In the genomic region with DNA sequence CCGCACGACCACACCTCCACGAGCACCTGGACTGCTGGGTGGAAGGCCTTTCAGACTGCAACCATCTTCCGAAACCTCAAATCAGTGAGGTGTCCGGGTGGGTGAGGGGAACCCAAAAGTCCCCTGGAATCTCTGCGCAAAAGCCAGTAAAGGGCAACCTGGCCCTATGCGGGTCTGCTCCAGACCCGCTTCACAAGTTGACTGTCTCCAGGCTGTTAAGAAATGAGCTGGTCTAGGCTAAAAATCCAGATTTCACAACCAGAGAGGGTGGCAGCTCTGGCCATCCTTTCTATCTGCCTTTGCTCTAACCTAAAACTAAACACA, we compare ENCODE assay signal across 11 mouse cellular contexts. TPM values are rescaled to one million over a fixed set of nuclear protein-coding genes. Genes with fewer than 3 reads are reported as not detected.
A peak's percentile ranks its signal among the peaks of the same experiment; 100 is the strongest.
DNase-seq lines count a peak whose midpoint lies in the region; ATAC-seq lines count a peak whose summit lies in the region.
"Had no signal": no experiment of that assay in that cellular context is flagged by ENCODE, and none has a peak within 500 bp of the region (broad histone marks: within the 10 kb centered on the region; RNA-seq: fewer than 3 reads in every experiment).

No protein-coding gene starts in this region.

- no peak overlapping the region for H3K9ac ChIP-seq in liver, embryonic 11.5 days (ENCODE audit: low read depth, low read length)
- no peak overlapping the region for H3K9ac ChIP-seq in intestine, embryonic 15.5 days
- H3K9ac ChIP-seq in neural tube, embryonic 12.5 days: peak overlapping the region; percentile 34; the same call in 1 of the 2 replicates

- DNase-seq in liver, embryonic 11.5 days (ENCODE audit: low spot score): no peak
- DNase-seq in liver: no peak
- no peak for DNase-seq in forebrain, embryonic 10.5 days (ENCODE audit: extremely low spot score, low spot score)
- no peak for DNase-seq in urinary bladder, postnatal 25 days (ENCODE audit: low spot score)
- no peak for DNase-seq in cerebellum, adult 11-12 months
- no peak for DNase-seq in frontal cortex, postnatal 10 days (ENCODE audit: low spot score in 2 of 2)
- DNase-seq: kidney, postnatal 14 days had no signal

- no peak for ATAC-seq in liver, embryonic 11.5 days (replicated peaks; ENCODE audit: low FRiP score)
- no peak for ATAC-seq in intestine, embryonic 15.5 days
- 0 out of 2 replicates have a peak, but pooled peaks have one; percentile 1 for ATAC-seq in neural tube, embryonic 12.5 days (ENCODE audit: low FRiP score, low read depth)

- H3K4me1 ChIP-seq in liver, embryonic 11.5 days (replicated peaks; ENCODE audit: control insufficient read depth, insufficient read depth, low read length): no peaks in the 10 kb centered on the region
- peaks cover 74% of the 10 kb centered on the region for H3K4me1 ChIP-seq in forebrain, embryonic 10.5 days
- peaks cover 7% of the 10 kb centered on the region for H3K4me1 ChIP-seq in intestine, embryonic 15.5 days (replicated peaks)
- peaks cover 22% of the 10 kb centered on the region for H3K4me1 ChIP-seq in neural tube, embryonic 12.5 days

- peaks cover 78% of the 10 kb centered on the region for H3K27me3 ChIP-seq in liver, embryonic 11.5 days (replicated peaks; ENCODE audit: control insufficient read depth, insufficient read depth, low read length)
- peaks cover 100% of the 10 kb centered on the region for H3K27me3 ChIP-seq in forebrain, embryonic 10.5 days (ENCODE audit: poor library complexity, severe bottlenecking)
- peaks cover 68% of the 10 kb centered on the region for H3K27me3 ChIP-seq in intestine, embryonic 15.5 days (replicated peaks)
- peaks cover 88% of the 10 kb centered on the region for H3K27me3 ChIP-seq in neural tube, embryonic 12.5 days (replicated peaks)

- H3K9me3 ChIP-seq in liver, embryonic 11.5 days (ENCODE audit: control insufficient read depth, low read length): no peaks in the 10 kb centered on the region
- no peaks in the 10 kb centered on the region for H3K9me3 ChIP-seq in forebrain, embryonic 10.5 days
- H3K9me3 ChIP-seq in intestine, embryonic 15.5 days: no peaks in the 10 kb centered on the region
- no peaks in the 10 kb centered on the region for H3K9me3 ChIP-seq in neural tube, embryonic 12.5 days

- H3K27ac ChIP-seq in liver, embryonic 11.5 days (ENCODE audit: low read depth, low read length): no peak overlapping the region
- peak overlapping the region; percentile 68 for H3K27ac ChIP-seq in forebrain, embryonic 10.5 days
- H3K27ac ChIP-seq in intestine, embryonic 15.5 days: no peak overlapping the region
- no peak overlapping the region for H3K27ac ChIP-seq in neural tube, embryonic 12.5 days

- WGBS in liver, embryonic 11.5 days: 18% methylated on average over 8 of the region's 8 CpGs
- WGBS in forebrain, embryonic 10.5 days: 7% methylated on average over 8 of the region's 8 CpGs
- WGBS in intestine, embryonic 15.5 days: 13% methylated on average over 8 of the region's 8 CpGs
- 9% methylated on average over 8 of the region's 8 CpGs for WGBS in neural tube, embryonic 12.5 days

- H3K4me2 ChIP-seq in liver, embryonic 11.5 days: peak overlapping the region; percentile 41
- peak overlapping the region; percentile 55 for H3K4me2 ChIP-seq in intestine, embryonic 15.5 days (replicated peaks)
- peak overlapping the region; percentile 62 for H3K4me2 ChIP-seq in neural tube, embryonic 12.5 days (replicated peaks)

- H3K4me3 ChIP-seq in liver, embryonic 11.5 days (ENCODE audit: low read depth, low read length): peak overlapping the region; percentile 27
- peak overlapping the region; percentile 49 for H3K4me3 ChIP-seq in forebrain, embryonic 10.5 days
- H3K4me3 ChIP-seq in intestine, embryonic 15.5 days (replicated peaks): peak overlapping the region; percentile 17
- peak overlapping the region; percentile 26; the same call in 1 of the 2 replicates for H3K4me3 ChIP-seq in neural tube, embryonic 12.5 days
- H3K4me3 ChIP-seq: myocyte had no signal

- no peaks in the 10 kb centered on the region for H3K36me3 ChIP-seq in liver, embryonic 11.5 days (ENCODE audit: control insufficient read depth, insufficient read depth, low read length)
- no peaks in the 10 kb centered on the region for H3K36me3 ChIP-seq in forebrain, embryonic 10.5 days (replicated peaks)
- H3K36me3 ChIP-seq in intestine, embryonic 15.5 days: no peaks in the 10 kb centered on the region
- H3K36me3 ChIP-seq in neural tube, embryonic 12.5 days: no peaks in the 10 kb centered on the region

RNA-seq across cellular contexts. Expression of a gene that starts 47.4 kb away (rescaled TPM):
- polyA plus RNA-seq in liver, embryonic 11.5 days (2014; fragmentation: Nextera tagmentation; extraction: Ambion mirVana): not detected in 2 replicates
- polyA plus RNA-seq in forebrain, embryonic 10.5 days (2016; fragmentation: Nextera tagmentation; extraction: Ambion mirVana): not detected in 2 replicates
- not detected in 2 replicates for polyA plus RNA-seq in intestine, embryonic 15.5 days (2015; fragmentation: Nextera tagmentation; extraction: Ambion mirVana)
- polyA plus RNA-seq in neural tube, embryonic 12.5 days (2016; fragmentation: Nextera tagmentation; extraction: Ambion mirVana): not detected in 2 replicates
- polyA plus RNA-seq: myocyte; thymus, postnatal 0 days had no signal
